Mouse (Mus musculus) adrenal gland, adult (tissue): ENCODE data around the gene Trim40.
"Not testable (repeated sequence)": the region's sequence is repeated elsewhere in the genome, so short reads cannot be mapped to it uniquely, and the experiment has no call there.

Source experiments
- DNase-seq, 2 experiments: peaks; one replicate each; pipeline ENCODE4 v3.0.0; 2022 to 2023; ENCODE audit warnings: low spot score in 1 of 2; ENCODE audit not compliant: inconsistent age in 2 of 2

Gene Trim40

DNA sequence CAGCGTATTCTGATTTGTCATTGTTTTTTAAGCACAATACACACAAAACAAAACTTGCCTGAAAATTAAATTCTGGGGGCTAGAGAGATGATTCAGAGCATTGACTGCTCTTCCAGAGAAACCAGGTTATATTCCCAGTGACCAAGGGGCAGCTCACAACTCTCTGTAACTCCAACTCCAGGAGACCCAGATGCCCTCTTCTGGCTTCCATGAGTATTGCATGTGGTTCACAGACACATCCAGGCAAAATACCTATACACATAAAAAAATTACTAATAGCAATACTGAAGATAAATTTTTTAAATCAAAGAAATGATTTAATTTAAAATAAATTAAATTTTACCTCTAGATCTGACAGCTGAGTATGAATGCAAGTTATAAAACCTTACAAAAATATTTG lies 6.7 kb upstream of the Trim40 start:
- DNase-seq, result peak; percentile 22 to 73

DNA sequence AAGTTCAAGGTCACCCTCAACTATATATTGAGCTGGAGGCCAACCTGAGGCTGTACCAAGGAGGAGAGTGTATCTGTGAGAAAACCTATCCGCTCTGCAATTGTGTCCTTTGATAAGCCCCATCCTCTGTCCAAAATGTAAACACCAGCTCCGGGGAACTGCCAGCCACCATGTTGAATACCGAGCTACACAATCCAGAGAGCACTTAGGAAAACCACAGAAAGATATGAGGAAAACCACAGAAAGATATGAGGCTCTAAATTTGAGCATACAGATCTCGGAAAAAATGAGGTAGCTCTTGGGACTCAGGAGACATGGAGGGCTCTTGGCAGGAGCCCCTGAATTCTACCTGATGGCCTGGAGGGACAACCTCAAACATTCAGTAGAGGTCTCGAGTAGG lies 3.5 kb upstream of the Trim40 start:
- no peak for DNase-seq

DNA sequence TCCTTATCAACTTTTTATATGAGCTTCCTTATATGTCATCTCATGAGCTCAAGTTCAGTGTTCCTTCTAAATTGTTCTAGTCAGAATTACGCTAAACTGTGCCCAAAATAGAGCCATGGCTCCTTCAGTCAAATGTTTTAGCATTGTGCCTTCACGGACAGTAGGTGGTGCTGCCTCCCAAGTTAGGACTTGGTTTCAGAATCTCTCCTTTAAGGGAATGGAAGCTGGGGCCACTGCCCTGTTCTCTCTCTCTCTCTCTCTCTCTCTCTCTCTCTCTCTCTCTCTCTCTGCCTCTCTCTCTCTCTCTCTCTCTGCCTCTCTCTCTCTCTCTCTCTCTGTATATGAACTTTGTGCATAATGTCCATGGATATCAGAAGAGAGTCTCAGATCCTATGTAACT lies 2.4 kb upstream of the Trim40 start:
- peak; percentile 21 to 68 for DNase-seq

DNA sequence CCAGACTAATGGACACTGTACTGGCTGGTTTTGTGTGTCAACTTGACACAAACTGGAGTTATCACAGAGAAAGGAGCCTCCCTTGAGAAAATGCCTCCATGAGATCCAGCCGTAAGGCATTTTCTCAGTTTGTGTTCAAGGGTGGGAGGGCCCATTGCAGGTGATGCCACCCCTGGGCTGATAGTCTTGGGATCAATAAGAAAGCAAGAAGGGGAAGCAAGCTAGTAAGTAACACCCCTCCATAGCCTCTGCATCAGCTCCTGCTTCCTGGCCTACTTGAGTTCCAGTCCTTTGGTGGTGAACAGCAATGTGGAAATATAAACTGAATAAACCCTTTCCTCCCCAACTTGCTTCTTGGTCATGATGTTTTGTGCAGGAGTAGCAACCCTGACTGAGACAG lies 1.6 kb upstream of the Trim40 start:
- not testable (repeated sequence) for DNase-seq

DNA sequence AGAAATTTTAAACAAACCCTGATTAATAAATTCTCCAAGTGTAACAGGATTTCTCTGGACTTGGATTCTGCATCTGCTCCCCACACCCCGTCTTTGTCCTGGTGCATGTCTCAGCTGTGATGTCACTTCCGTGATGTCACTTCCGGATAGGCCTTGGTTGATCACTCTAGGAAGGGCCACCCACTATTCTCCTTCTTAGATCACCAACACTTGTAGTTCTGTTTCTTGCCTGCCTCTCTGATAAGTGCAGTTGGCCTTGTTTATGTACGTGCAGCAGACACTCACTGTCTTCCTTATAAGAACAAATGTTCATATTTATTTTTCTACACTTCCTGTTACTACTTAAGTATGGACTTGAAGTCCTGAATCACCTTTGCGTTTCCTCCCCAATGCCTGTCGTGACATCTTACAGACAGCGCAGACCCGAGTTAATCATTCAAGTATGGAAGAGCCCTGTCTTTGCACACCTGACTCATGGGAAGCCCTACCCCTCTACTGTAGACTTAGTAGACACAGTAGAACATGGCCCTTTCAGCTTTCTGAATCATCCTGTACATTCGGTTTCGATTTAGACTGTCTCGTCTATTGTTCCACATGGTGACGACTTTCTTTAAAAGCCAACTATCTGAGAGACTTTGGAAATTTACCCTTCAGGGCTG lies 4.7 kb downstream of the Trim40 start:
- DNase-seq, result no peak

DNA sequence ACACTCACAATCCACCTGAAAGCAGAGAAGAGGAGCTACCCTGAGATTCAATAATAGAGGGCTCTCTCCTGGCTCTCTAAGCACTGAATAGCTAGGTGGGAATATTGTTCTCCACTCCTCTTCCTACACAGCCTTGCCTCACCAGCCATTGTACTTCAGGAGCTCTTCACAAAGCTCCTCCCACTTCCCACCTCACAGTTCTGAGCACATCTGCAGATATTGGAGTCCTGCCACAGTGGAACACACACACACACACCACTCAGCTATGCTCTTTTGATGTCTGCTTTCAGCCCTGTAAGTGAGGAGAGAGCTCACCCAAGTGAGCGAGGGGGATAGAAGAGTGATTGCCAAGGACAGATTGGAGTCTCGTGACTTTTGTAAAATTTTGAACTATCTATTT lies 6.6 kb downstream of the Trim40 start:
- DNase-seq, result no peak

DNA sequence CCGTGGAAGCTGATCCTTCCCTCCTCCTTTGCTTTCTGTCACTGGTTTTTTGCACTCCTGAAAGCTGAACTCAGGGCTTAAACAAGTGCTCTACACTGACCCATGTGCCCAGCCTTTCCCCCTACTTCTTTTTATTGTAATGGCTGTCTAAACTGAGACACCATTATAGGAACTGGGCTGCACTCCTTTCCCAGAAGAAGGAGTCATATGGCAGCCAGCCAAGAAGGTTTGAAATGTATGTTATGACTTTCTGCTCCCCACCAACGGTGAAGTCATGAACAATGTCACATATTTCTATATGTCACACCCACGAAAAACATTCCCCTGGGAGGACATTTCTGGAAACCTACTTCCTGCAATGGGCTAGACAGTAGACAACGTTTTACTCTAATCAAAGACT lies 15.3 kb downstream of the Trim40 start:
- DNase-seq, result no peak

DNA sequence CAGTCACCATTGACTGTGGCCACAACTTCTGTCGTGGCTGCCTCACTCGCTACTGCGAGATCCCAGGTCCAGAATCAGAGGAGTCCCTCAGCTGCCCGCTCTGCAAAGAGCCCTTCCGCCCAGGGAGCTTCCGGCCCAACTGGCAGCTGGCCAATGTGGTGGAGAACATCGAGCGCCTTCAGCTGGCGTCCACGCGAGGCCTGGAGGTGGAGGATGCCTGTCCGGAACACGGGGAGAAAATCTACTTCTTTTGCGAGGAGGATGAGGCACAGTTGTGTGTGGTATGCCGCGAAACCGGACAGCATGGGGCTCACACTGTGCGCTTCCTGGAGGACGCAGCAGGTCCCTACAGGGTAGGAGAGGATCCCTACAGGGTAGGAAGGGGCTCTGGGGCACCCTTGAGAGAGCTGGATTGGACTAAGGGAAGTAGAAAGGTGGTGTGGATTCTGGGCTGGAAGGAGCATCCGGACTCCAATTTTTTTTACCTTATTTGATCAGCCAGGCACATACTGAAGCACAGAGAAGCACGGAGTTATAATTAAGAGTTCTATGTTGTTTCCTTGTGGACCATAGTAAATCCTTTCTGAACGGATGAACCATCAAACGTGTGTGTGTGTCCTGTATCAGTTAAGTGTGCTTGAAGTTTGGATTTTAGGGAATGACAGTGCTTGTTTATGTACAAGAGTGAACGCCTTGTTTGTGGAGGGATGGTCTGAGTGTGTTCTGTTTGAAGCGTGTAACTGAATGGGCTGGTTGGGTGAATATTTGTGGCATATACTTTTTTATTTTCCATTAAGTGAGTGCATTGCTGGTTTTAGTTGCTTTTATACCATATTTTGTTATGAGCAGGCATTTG lies 19.7 kb downstream of the Trim40 start:
- no peak for DNase-seq

DNA sequence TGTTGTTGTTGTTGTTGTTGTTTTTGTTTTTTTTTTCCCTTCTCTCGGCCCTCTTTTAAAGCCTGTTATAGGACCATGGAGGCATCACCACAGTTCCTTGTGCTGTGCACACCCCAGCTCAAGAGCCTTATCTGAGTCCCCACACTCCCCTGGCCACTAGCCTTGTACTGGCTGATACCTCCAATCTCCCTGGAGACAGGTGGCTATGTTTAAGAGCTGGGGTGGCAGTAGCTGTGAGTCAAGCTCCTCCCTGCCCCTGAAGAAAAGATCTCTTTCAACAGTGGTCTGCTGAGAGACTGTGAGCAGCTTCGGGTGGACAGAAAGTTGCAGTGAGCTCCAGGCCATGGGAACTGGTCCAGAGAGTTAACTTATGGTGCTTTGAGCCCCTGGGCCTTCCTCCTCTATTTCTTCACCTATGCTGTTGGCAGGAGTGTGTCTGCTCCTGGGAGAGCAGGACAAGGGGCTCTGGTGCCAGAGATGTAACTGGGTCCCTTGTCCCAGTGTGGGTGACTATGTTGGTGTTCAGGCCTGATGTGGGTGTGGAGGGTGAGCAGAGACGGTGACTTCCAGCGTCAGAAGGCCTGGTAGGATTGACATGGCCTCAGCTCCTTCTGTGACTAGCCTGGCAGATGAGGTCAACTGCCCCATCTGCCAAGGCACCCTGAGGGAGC lies 20.5 kb downstream of the Trim40 start, which contains the start of gene Trim10:
Trim10 (plus strand) TSS at position 291 of the 671 bp plus-strand sequence.
- DNase-seq, result no peak

DNA sequence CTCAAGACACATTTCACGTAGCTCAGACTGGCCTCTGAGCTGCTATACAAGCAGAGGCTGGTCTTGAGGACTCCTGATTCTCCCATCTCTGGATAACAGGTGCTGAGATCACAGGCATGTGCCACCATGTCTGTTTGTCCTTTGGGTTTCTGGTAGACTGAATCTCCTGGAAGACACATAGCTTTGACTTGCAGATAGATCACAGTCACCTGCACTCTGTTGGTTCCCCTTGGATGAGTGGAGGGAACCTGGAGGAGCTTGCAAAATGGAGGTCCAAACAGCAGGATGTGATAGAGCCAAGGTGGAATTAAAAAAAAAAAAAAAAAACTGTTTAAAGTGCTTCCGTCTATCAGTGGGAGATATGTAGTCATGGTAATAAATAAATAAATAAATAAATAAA lies 21.1 kb downstream of the Trim40 start:
- DNase-seq, result no peak

DNA sequence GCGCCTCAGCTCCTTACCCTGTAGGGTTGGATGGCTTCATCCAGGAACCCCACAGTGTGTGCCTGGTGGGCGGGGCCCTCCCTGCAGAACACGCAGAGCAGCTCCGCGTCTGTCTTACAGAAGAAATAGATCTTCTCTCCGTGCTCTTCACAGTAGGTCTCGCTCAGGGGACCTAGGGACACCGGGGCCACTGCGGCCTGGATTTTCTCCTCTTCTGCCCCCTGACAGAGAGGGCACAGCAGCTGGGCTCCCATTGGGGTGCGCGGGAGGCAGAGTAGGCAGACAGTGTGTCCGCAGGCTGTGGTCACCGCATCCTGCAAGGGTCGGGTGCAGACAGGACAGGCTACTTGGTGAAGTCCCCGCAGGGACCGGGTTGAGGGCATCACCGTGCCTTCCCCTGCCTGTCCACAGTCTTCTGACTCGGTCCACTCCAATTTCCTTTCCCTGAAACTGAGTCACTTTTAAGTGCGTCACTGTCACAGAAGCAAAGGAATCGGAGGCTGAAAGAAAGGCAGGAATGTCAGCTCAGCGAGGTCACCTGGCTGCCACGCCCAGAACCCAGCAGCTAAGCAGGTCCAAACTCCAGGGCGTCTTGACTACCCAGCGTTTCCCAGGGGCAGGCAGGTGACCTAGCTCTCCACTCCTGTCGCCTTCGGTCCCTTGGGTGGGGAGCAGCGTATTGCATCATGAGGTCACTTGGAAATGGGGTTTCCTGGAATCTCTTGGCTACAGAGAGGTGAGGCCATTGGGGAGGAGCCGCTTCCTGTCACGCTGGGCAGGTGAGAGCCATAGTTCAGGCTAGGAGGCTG lies 23.0 kb downstream of the Trim40 start, which contains the start of gene Trim15:
Trim15 (minus strand) TSS at position 492 of the 809 bp plus-strand sequence.
- peak in 1 of 2 experiments; percentile 61 for DNase-seq

DNA sequence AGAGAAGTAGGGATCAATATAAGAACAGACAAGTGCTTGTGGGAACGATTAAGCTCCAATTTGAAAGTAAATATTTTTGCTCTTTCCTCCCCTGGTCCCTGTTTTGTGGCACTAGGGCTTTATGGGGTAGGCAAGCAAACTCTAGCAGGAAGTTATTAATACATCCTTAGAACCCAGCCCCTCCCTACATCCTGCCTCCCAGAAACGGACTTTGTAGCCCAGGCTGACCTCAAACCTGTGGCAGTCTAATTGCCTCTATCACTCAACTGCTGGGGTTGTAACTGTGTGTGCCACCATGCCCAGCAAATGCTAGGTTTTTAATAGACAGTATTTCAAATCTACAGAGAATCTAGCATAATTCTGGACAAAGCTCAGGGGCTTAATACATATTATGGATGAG lies 28.2 kb downstream of the Trim40 start:
- DNase-seq, result no peak

DNA sequence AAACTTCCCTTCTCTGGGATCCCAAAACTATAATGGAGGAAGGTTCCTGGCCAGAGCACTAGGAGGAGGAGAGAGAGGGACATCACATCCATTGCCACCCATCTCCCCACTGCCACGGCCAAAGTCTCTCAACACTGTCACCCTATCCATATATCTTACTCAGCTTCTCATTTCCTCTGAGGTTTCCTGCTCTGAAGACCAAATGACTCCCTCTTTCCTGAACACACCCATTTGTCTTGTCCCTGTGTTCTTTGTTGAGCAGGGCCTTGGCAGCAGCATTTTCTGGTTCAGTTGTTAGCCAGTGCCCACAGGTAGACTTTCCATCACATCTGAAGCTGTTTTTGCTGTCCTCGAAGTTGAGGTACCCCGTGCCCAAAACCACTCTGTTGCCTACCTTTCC lies 31.7 kb downstream of the Trim40 start:
- no peak for DNase-seq

DNA sequence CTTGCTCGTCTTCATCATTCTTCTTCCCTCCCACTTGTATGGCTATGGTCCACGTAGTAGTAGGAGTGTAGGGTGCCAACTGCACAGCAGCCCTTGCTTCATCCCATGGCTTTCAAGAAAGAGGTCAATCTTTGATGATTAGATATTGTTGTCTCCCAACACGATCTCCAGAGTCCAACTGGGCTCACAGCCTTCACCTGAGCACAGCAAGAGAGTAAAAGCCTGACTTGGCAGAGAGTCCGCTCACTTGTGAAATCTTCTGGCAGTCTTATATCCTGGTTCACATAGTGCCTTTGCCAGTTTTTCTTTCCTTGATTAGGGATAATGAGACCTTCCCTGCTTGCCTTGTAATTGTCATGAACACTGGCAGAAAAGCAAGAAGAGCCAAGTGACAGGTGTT lies 33.7 kb downstream of the Trim40 start:
- no peak for DNase-seq

DNA sequence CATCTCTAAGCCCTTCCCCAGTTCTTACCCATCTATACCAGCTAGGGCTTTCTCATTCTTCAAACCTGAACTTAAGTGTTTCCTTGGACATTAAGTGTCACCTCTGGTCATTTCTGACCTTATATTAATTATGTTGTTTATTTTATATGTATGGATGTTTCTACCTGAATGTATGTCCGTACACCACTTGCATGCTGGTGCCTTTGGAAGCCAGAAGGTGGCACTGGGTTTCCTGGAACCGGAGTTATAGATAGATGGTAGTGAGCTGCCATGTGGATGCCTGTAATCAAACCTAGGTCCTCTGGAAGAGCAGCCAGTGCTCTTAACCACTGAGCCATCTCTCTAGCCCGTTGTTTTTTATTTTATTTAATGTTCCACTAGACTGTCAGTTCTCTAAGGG lies 34.4 kb downstream of the Trim40 start:
- DNase-seq, result no peak

DNA sequence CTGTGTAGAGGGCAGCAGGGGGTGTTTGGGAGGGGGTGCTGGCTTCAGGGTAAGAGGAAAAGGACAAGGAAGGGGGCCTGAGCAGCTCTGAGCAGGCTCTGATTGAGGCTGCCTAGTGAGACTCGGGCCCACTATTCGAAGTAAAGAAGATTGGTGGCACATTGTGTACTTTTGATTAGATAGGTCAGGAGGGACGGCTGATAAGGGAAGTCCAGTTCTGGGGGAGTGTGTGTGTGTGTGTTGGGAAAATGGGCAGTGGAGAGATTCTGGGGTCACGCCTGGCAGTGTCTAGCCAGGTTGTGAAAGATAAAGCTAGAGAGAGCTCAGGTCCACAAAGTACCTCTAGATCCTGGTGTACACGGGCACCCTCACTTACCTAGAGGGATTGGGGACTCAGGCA lies 38.3 kb downstream of the Trim40 start:
- no peak for DNase-seq

DNA sequence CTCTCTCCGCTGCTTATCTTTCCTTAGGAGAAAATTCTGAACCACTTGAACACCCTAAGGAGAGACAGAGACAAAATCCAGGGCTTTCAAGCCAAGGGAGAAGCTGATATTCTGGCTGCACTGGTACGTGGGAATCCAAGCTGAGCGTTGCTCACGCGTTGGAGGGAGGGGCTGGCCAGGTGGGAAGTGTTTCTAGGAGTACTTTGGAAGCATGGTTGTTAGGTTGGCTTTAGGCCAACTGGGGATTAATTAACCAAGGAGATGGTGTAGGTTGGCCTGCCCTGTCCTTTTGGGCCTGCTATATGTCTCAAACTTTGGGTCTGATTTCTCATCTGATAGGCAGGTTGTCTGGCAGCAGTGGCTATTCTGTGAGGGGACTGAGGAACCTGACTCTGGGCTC lies 38.7 kb downstream of the Trim40 start:
- DNase-seq, result no peak

DNA sequence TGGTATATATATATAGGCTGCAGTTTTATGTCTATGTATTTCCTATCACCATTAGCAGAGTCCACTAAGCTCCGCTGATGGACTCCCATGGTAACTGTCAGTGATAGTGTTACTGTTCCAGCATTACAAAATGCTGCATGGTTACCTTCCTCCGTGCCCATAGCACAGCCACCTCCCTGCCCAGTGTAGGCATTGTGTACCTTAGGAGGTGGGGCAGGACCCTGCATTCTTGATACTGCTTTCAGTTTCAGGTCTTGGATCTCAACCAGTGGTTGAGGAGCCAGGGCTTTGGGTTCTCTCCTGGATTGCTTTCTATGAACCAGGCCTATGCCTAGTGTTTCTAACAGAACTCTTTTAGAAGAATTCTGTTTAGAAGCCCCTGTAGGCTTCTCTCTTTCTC lies 39.9 kb downstream of the Trim40 start:
- DNase-seq, result no peak

DNA sequence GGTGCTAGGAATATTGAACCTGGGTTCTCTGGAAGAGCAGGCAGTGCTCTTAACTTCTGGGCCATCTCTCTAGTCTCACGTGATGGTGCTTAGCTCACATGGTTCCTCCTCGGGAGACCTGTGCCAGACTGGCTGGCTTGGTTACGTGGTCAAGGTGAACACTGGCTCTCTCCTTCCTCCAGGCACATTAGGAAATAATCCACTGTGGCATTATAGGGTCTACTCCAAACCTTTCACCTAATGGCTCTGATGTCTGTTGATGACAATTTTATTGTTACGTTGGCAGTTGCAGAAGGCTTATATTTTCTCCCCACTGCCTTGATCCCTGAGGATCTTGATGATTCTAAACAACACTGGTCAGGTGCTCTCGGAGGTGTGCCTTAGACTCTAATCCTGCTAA lies 41.0 kb downstream of the Trim40 start:
- no peak for DNase-seq

DNA sequence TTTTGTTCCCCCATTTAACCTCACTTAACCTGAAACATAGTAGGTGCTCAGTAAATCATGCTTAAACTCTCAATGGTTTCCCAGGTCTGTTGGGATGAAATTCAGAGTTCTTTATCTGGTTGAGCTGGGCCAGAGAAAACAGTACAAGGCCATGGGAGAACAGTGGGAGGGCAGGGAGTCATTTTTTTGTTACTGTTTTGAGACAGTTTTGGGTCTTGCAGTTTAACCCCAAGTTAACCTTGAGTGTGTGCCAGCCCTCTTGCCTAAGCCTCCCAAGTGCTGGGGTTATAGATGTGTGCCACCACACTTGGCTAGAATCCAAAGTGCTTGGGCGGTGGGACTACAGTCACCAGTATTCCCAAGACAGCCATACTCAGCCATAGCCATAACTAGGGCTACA lies 45.2 kb downstream of the Trim40 start:
- DNase-seq, result peak; percentile 82 to 91

DNA sequence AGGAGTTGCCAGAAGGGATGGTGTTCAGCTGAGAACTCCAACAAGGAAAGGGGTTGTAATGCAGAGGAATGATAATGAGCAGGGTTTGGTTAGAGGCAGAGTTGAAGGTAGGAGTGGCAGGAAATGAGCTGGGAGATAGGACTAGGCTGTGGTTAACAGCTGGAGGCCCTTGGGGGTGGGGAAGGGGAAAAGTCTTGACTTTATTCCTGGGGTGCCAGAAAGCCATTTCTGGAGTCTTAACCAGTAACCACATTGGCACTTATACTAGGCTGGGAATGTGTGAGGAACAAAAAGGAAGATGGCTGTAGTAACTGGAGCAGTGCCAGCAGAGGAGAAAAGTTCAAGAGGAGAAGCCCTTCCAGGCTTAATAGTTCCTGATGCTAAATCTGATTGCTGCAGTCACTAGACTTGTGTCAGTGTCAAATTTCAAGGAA lies 45.6 kb downstream of the Trim40 start:
- no peak for DNase-seq
